Mouse (Mus musculus) MEL (cell line): ENCODE measurements around the gene Dennd2c. TPM values are rescaled to one million over a fixed set of nuclear protein-coding genes. Genes with fewer than 3 reads are reported as not detected.
"Not testable (repeated sequence)": the region's sequence is repeated elsewhere in the genome, so short reads cannot be mapped to it uniquely, and the experiment has no call there.

ENCODE experiments used
- DNase-seq: peaks from one replicate; pipeline ENCODE4 v3.0.0; 2011; ENCODE audit warnings: low read depth, low spot score
- H3K27ac ChIP-seq: 2 replicates; pipeline ENCODE4 v1.5.1; 2012; ENCODE audit warnings: low read depth, mild to moderate bottlenecking, control low read depth, low read length, moderate library complexity; ENCODE audit not compliant: control insufficient read depth
- H3K27me3 ChIP-seq, 2 experiments: fragments of 150-350 bp in 1 of 2; sonication (generic) in 1 of 2; 2 replicates each; pipeline ENCODE4 v1.6.1; 2012; ENCODE audit warnings: low read length in 2 of 2, mild to moderate bottlenecking in 2 of 2, improper control_type of control experiment in 1 of 2, moderate library complexity in 1 of 2; ENCODE audit not compliant: insufficient read depth in 2 of 2, control insufficient read depth in 1 of 2
- H3K36me3 ChIP-seq, 2 experiments: 2 replicates each; pipeline ENCODE4 v1.6.1; 2012 to 2014; ENCODE audit warnings: low read length in 2 of 2, improper control_type of control experiment in 1 of 2, inconsistent platforms in 1 of 2, mild to moderate bottlenecking in 1 of 2; ENCODE audit not compliant: insufficient read depth in 2 of 2, control insufficient read depth in 1 of 2
- H3K4me1 ChIP-seq, 2 experiments: fragments of 150-350 bp in 1 of 2; sonication (generic) in 1 of 2; 2 replicates each; pipeline ENCODE4 v1.6.1; 2012; ENCODE audit warnings: low read length in 2 of 2, improper control_type of control experiment in 1 of 2, mild to moderate bottlenecking in 1 of 2; ENCODE audit not compliant: insufficient read depth in 2 of 2, control insufficient read depth in 1 of 2
- H3K4me3 ChIP-seq, 2 experiments: fragments of 150-350 bp in 1 of 2; sonication (generic) in 1 of 2; 2 replicates each; pipeline ENCODE4 v1.5.1; 2012; ENCODE audit warnings: low read depth in 2 of 2, low read length in 2 of 2, mild to moderate bottlenecking in 2 of 2, moderate library complexity in 2 of 2, control low read depth in 1 of 2, improper control_type of control experiment in 1 of 2; ENCODE audit not compliant: control insufficient read depth in 1 of 2, insufficient read depth in 1 of 2
- H3K79me2 ChIP-seq: 2 replicates; pipeline ENCODE4 v1.6.1; 2012; ENCODE audit warnings: mild to moderate bottlenecking, low read length, moderate library complexity; ENCODE audit not compliant: control insufficient read depth, poor library complexity, insufficient read depth
- H3K9ac ChIP-seq: 2 replicates; pipeline ENCODE4 v1.6.1; 2012; ENCODE audit warnings: low read depth, mild to moderate bottlenecking, control low read depth, low read length, moderate library complexity; ENCODE audit not compliant: control insufficient read depth, poor library complexity, severe bottlenecking
- H3K9me3 ChIP-seq: fragments of 150-350 bp; sonication (generic); replicated peaks from 2 replicates; pipeline ENCODE4 v1.6.1; 2012; ENCODE audit warnings: mild to moderate bottlenecking, low read length, improper control_type of control experiment, moderate library complexity; ENCODE audit not compliant: insufficient read depth
- CHD1 ChIP-seq: IDR thresholded peaks from 2 replicates; pipeline ENCODE4 v1.6.1; 2012; ENCODE audit warnings: low read depth, mild to moderate bottlenecking, inconsistent platforms, low read length, improper control_type of control experiment
- CTCF ChIP-seq, 3 experiments: IDR thresholded peaks in 2 of 3; conservative IDR thresholded peaks in 1 of 3; 2 replicates each; pipeline ENCODE4 v1.5.1; 2011 to 2012; ENCODE audit warnings: low read length in 3 of 3, low read depth in 2 of 3, mild to moderate bottlenecking in 2 of 3, improper control_type of control experiment in 1 of 3, inconsistent platforms in 1 of 3, mixed read lengths in 1 of 3, moderate library complexity in 1 of 3; ENCODE audit not compliant: control insufficient read depth in 1 of 3, insufficient read depth in 1 of 3, poor library complexity in 1 of 3, severe bottlenecking in 1 of 3
- EP300 ChIP-seq, 2 experiments: IDR thresholded peaks; 2 replicates each; pipeline ENCODE4 v1.6.1; 2011; ENCODE audit warnings: improper control_type of control experiment in 2 of 2, low read length in 2 of 2, low read depth in 1 of 2, mild to moderate bottlenecking in 1 of 2
- ETS1 ChIP-seq: IDR thresholded peaks from 2 replicates; pipeline ENCODE4 v1.6.1; 2012; ENCODE audit warnings: low read depth, mild to moderate bottlenecking, inconsistent platforms, low read length, improper control_type of control experiment, moderate library complexity
- GATA1 ChIP-seq: IDR thresholded peaks from 2 replicates; pipeline ENCODE4 v1.6.1; 2011; ENCODE audit warnings: low read depth, low read length, improper control_type of control experiment
- JUND ChIP-seq: IDR thresholded peaks from 2 replicates; pipeline ENCODE4 v1.6.1; 2011; ENCODE audit warnings: low read depth, mild to moderate bottlenecking, improper control_type of control experiment, low read length
- KAT2A ChIP-seq: conservative IDR thresholded peaks from 2 replicates; pipeline ENCODE4 v1.6.1; 2012; ENCODE audit warnings: low read depth, low read length, improper control_type of control experiment, inconsistent platforms
- MAX ChIP-seq: IDR thresholded peaks from 2 replicates; pipeline ENCODE4 v1.6.1; 2011; ENCODE audit warnings: low read length, improper control_type of control experiment
- MXI1 ChIP-seq: IDR thresholded peaks from 2 replicates; pipeline ENCODE4 v1.6.1; 2011; ENCODE audit warnings: mild to moderate bottlenecking, low read depth, low read length, improper control_type of control experiment
- MYC ChIP-seq: IDR thresholded peaks from 2 replicates; pipeline ENCODE4 v1.6.1; 2011; ENCODE audit warnings: low read depth, mild to moderate bottlenecking, low read length, improper control_type of control experiment, moderate library complexity
- NELFE ChIP-seq: IDR thresholded peaks from 2 replicates; pipeline ENCODE4 v1.6.1; 2011; ENCODE audit warnings: low read depth, low read length, improper control_type of control experiment
- POLR2A ChIP-seq, 2 experiments: IDR thresholded peaks; 2 replicates each; pipeline ENCODE4 v1.6.1; 2011 to 2012; ENCODE audit warnings: low read length in 2 of 2, mild to moderate bottlenecking in 2 of 2, control low read depth in 1 of 2, improper control_type of control experiment in 1 of 2, low read depth in 1 of 2, moderate library complexity in 1 of 2; ENCODE audit not compliant: control insufficient read depth in 1 of 2, insufficient read depth in 1 of 2, poor library complexity in 1 of 2
- POLR2AphosphoS2 ChIP-seq: IDR thresholded peaks from 2 replicates; pipeline ENCODE4 v1.6.1; 2011; ENCODE audit warnings: low read length, improper control_type of control experiment
- RCOR1 ChIP-seq: IDR thresholded peaks from 2 replicates; pipeline ENCODE4 v1.6.1; 2012; ENCODE audit warnings: low read depth, mild to moderate bottlenecking, inconsistent platforms, low read length, improper control_type of control experiment
- SMC3 ChIP-seq: IDR thresholded peaks from 2 replicates; pipeline ENCODE4 v1.6.1; 2011; ENCODE audit warnings: low read depth, low read length, improper control_type of control experiment
- TAL1 ChIP-seq: IDR thresholded peaks from 2 replicates; pipeline ENCODE4 v1.6.1; 2012; ENCODE audit warnings: mild to moderate bottlenecking, inconsistent platforms, low read length, moderate library complexity, mixed read lengths
- TBP ChIP-seq: IDR thresholded peaks from 2 replicates; pipeline ENCODE4 v1.8.0; 2011; ENCODE audit warnings: low read depth, low read length, improper control_type of control experiment
- TCF12 ChIP-seq: IDR thresholded peaks from 2 replicates; pipeline ENCODE4 v1.6.1; 2014; ENCODE audit warnings: low read depth, mild to moderate bottlenecking, inconsistent platforms, low read length, improper control_type of control experiment, moderate library complexity
- UBTF ChIP-seq: IDR thresholded peaks from 2 replicates; pipeline ENCODE4 v1.6.1; 2012; ENCODE audit warnings: low read depth, mild to moderate bottlenecking, inconsistent platforms, low read length, improper control_type of control experiment, moderate library complexity, borderline replicate concordance; ENCODE audit not compliant: insufficient read depth
- ZC3H11A ChIP-seq: IDR thresholded peaks from 2 replicates; pipeline ENCODE4 v1.6.1; 2012; ENCODE audit warnings: low read depth, mild to moderate bottlenecking, inconsistent platforms, low read length, improper control_type of control experiment
- ZKSCAN1 ChIP-seq: IDR thresholded peaks from 2 replicates; pipeline ENCODE4 v1.6.1; 2012; ENCODE audit warnings: low read depth, mild to moderate bottlenecking, inconsistent platforms, low read length, improper control_type of control experiment, moderate library complexity
- ZMIZ1 ChIP-seq: IDR thresholded peaks from 2 replicates; pipeline ENCODE4 v1.6.1; 2012; ENCODE audit warnings: low read depth, mild to moderate bottlenecking, inconsistent platforms, low read length, improper control_type of control experiment, moderate library complexity
- polyA plus RNA-seq, 2 experiments: library from polyadenylated mRNA; stranded (reverse) in 1 of 2; unstranded in 1 of 2; fragments of >175 nt in 1 of 2; fragments of >200 nt in 1 of 2; gene quantifications; 2 replicates each; pipeline versions ENCODE4 v1.2.1 to v1.2.4; 2012; ENCODE audit warnings: low replicate concordance in 2 of 2, low read depth in 1 of 2; ENCODE audit not compliant: insufficient read length in 2 of 2, insufficient read depth in 1 of 2, missing spikeins in 1 of 2
- total RNA-seq: library from RNA; depleted of rRNA; stranded (reverse); fragments of 300-350 nt; gene quantifications from 2 replicates; pipeline ENCODE4 v1.2.3, GENCODE M21; 2012

Gene Dennd2c
- total and polyA plus RNA-seq, 3 experiments = 5.0 to 8.0 TPM; not detected in 1

GRCm38 (mm10) chr3:103213537-103213936, 111.1 kb downstream of the Dennd2c start:
- Histone ChIP-seq H3K4me3 (no peak overlapping the region), H3K27ac (no peak overlapping the region), H3K79me2 (no peaks in the 10 kb centered on the region), H3K36me3 (peaks cover 0 to 3% of the 10 kb centered on the region in 2 experiments; a peak in 2 of 4 replicates), H3K9me3 (0 out of 2 replicates have a peak, but pooled peaks cover 2% of the 10 kb centered on the region), H3K9ac (no peak overlapping the region), H3K4me1 (peaks cover 6 to 14% of the 10 kb centered on the region in 2 experiments), H3K27me3 (no peaks in the 10 kb centered on the region)
- no peak for DNase-seq
- TF ChIP-seq SMC3 = no peak
- TF ChIP-seq NELFE = no peak
- TF ChIP-seq CTCF (IDR thresholded peaks at IDR 0.05 in 2 of 3, conservative IDR thresholded peaks at IDR 0.05 in 1 of 3; ENCODE audit: control insufficient read depth in 1 of 3, insufficient read depth in 1 of 3, low read depth in 2 of 3, low read length in 3 of 3, poor library complexity in 1 of 3, severe bottlenecking in 1 of 3) = no peak
- TF ChIP-seq TCF12 = no peak
- no peak for TF ChIP-seq ZKSCAN1
- TF ChIP-seq ZC3H11A = no peak
- no peak for TF ChIP-seq UBTF
- TF ChIP-seq MXI1 = no peak
- TF ChIP-seq JUND = no peak
- TF ChIP-seq POLR2AphosphoS2 = no peak

- TF ChIP-seq CHD1 (no peak), TAL1 (no peak), ZKSCAN1 (no peak), ETS1 (no peak), UBTF (no peak), EP300 (IDR thresholded peaks at IDR 0.05; ENCODE audit: low read depth in 1 of 2, low read length in 2 of 2) (no peak), CTCF (IDR thresholded peaks at IDR 0.05 in 2 of 3, conservative IDR thresholded peaks at IDR 0.05 in 1 of 3; ENCODE audit: control insufficient read depth in 1 of 3, insufficient read depth in 1 of 3, low read depth in 2 of 3, low read length in 3 of 3, poor library complexity in 1 of 3, severe bottlenecking in 1 of 3) (no peak), MYC (no peak), MXI1 (no peak), TCF12 (no peak), MAX (no peak), JUND (no peak), RCOR1 (no peak), TBP (no peak), GATA1 (no peak), KAT2A (no peak), POLR2A (IDR thresholded peaks at IDR 0.05; ENCODE audit: control insufficient read depth in 1 of 2, insufficient read depth in 1 of 2, low read depth in 1 of 2, low read length in 2 of 2, poor library complexity in 1 of 2) (no peak), ZC3H11A (no peak), ZMIZ1 (no peak), POLR2AphosphoS2 (no peak)
- no peak overlapping the region for H3K4me3 ChIP-seq
- no peaks in the 10 kb centered on the region for H3K27me3 ChIP-seq
- no peak overlapping the region for H3K27ac ChIP-seq
- H3K9me3 ChIP-seq = 0 out of 2 replicates have a peak, but pooled peaks cover 2% of the 10 kb centered on the region
- no peak overlapping the region for H3K9ac ChIP-seq
- H3K4me1 ChIP-seq = peaks cover 6 to 12% of the 10 kb centered on the region in 2 experiments; a peak in 3 of 4 replicates
- no peak for DNase-seq
- H3K36me3 ChIP-seq = peaks cover 0 to 3% of the 10 kb centered on the region in 2 experiments; a peak in 2 of 4 replicates
- H3K79me2 ChIP-seq = no peaks in the 10 kb centered on the region
Observed at GRCm38 (mm10) chr3:103214593-103215285, 112.3 kb downstream of the Dennd2c start.

GRCm38 (mm10) chr3:103215399-103215798, 113.0 kb downstream of the Dennd2c start:
- H3K9ac ChIP-seq, H3K27me3 ChIP-seq, H3K9me3 ChIP-seq, H3K4me3 ChIP-seq, H3K36me3 ChIP-seq, H3K27ac ChIP-seq, H3K79me2 ChIP-seq: not testable (repeated sequence)
- peak; percentile 45 for DNase-seq
- H3K4me1 ChIP-seq = peaks cover 6 to 12% of the 10 kb centered on the region in 2 experiments; a peak in 3 of 4 replicates
